Mouse (Mus musculus): Measurements from ENCODE around the gene Themis2.

- no peak for TF ChIP-seq CTCF (conservative IDR thresholded peaks at IDR 0.05; ENCODE audit: insufficient read depth, insufficient read length, low read depth, low read length)
- TF ChIP-seq POLR2A (IDR thresholded peaks at IDR 0.05; ENCODE audit: low read depth, low read length) = no peak
Measured at GRCm38 (mm10) chr4:132734766-132735165, 61.4 kb downstream of the Themis2 start.

Data from kidney, adult 2 months (tissue).